Mouse (Mus musculus): ENCODE measurements around the gene Wdr26. TPM values are rescaled to one million over a fixed set of nuclear protein-coding genes. Genes with fewer than 3 reads are reported as not detected.

The Wdr26 gene
- polyA plus RNA-seq, 1 experiment from 2014 or later, result 43.5 TPM

GRCm38 (mm10) chr1:181245554-181246486 lies 34.0 kb upstream of the Wdr26 start:
- peaks cover 12% of the 10 kb centered on the region for H3K4me1 ChIP-seq (replicated peaks; ENCODE audit: control insufficient read depth, insufficient read depth, low read length)
- no peak for DNase-seq (ENCODE audit: low spot score)
- H3K4me2 ChIP-seq (ENCODE audit: low read length), result no peak overlapping the region
- H3K27ac ChIP-seq (ENCODE audit: low read depth), result peak overlapping the region; percentile 65
- no peaks in the 10 kb centered on the region for H3K36me3 ChIP-seq (ENCODE audit: control insufficient read depth, insufficient read depth, low read length)
- 0 out of 2 replicates have a peak, but pooled peaks cover 4% of the 10 kb centered on the region for H3K9me3 ChIP-seq (ENCODE audit: control insufficient read depth, low read length)
- no peak overlapping the region for H3K9ac ChIP-seq (ENCODE audit: low read length)
- ATAC-seq (replicated peaks; ENCODE audit: low FRiP score, low TSS enrichment, low read depth), result no peak
- H3K4me3 ChIP-seq (ENCODE audit: low read depth, low read length), result no peak overlapping the region
- no peaks in the 10 kb centered on the region for H3K27me3 ChIP-seq (replicated peaks; ENCODE audit: control insufficient read depth, insufficient read depth, low read length)
- 67% methylated on average over 11 of the region's 11 CpGs for WGBS

GRCm38 (mm10) chr1:181245067-181245466 lies 33.3 kb upstream of the Wdr26 start:
- 92% methylated on average over 2 of the region's 2 CpGs for WGBS

GRCm38 (mm10) chr1:181241185-181241584 lies 29.4 kb upstream of the Wdr26 start:
- H3K27ac ChIP-seq (ENCODE audit: low read depth), result no peak overlapping the region
- H3K4me3 ChIP-seq (ENCODE audit: low read depth, low read length), result no peak overlapping the region
- H3K36me3 ChIP-seq (ENCODE audit: control insufficient read depth, insufficient read depth, low read length), result no peaks in the 10 kb centered on the region
- ATAC-seq (replicated peaks; ENCODE audit: low FRiP score, low TSS enrichment, low read depth) (0 out of 2 replicates have a peak, but pooled peaks have one; percentile 17), DNase-seq (ENCODE audit: low spot score) (no peak)
- H3K9me3 ChIP-seq (ENCODE audit: control insufficient read depth, low read length), result no peaks in the 10 kb centered on the region
- no peak overlapping the region for H3K9ac ChIP-seq (ENCODE audit: low read length)
- no peak overlapping the region for H3K4me2 ChIP-seq (ENCODE audit: low read length)
- H3K27me3 ChIP-seq (replicated peaks; ENCODE audit: control insufficient read depth, insufficient read depth, low read length), result no peaks in the 10 kb centered on the region
- peaks cover 4% of the 10 kb centered on the region; the same call in 1 of the 2 replicates for H3K4me1 ChIP-seq (replicated peaks; ENCODE audit: control insufficient read depth, insufficient read depth, low read length)
- WGBS, result 98% methylated on average over 3 of the region's 3 CpGs

More at GRCm38 (mm10) chr1:181245067-181245466, 33.3 kb upstream of the Wdr26 start:
- Histone ChIP-seq H3K4me1 (replicated peaks; ENCODE audit: control insufficient read depth, insufficient read depth, low read length) (peaks cover 12% of the 10 kb centered on the region), H3K9ac (ENCODE audit: low read length) (no peak overlapping the region), H3K9me3 (ENCODE audit: control insufficient read depth, low read length) (no peaks in the 10 kb centered on the region), H3K27ac (ENCODE audit: low read depth) (no peak overlapping the region), H3K27me3 (replicated peaks; ENCODE audit: control insufficient read depth, insufficient read depth, low read length) (no peaks in the 10 kb centered on the region), H3K36me3 (ENCODE audit: control insufficient read depth, insufficient read depth, low read length) (no peaks in the 10 kb centered on the region), H3K4me2 (ENCODE audit: low read length) (no peak overlapping the region), H3K4me3 (ENCODE audit: low read depth, low read length) (no peak overlapping the region)
- DNase-seq (ENCODE audit: low spot score), result no peak
- ATAC-seq (replicated peaks; ENCODE audit: low FRiP score, low TSS enrichment, low read depth), result no peak

- WGBS, result 59% methylated on average over 5 of the region's 5 CpGs
- Histone ChIP-seq H3K4me2 (ENCODE audit: low read length) (no peak overlapping the region), H3K27me3 (replicated peaks; ENCODE audit: control insufficient read depth, insufficient read depth, low read length) (no peaks in the 10 kb centered on the region), H3K9me3 (ENCODE audit: control insufficient read depth, low read length) (no peaks in the 10 kb centered on the region), H3K9ac (ENCODE audit: low read length) (no peak overlapping the region), H3K36me3 (ENCODE audit: control insufficient read depth, insufficient read depth, low read length) (no peaks in the 10 kb centered on the region), H3K4me1 (replicated peaks; ENCODE audit: control insufficient read depth, insufficient read depth, low read length) (peaks cover 11% of the 10 kb centered on the region), H3K4me3 (ENCODE audit: low read depth, low read length) (no peak overlapping the region), H3K27ac (ENCODE audit: low read depth) (0 out of 2 replicates have a peak overlapping the region, but pooled peaks have one; percentile 19)
- no peak for DNase-seq (ENCODE audit: low spot score)
- ATAC-seq (replicated peaks; ENCODE audit: low FRiP score, low TSS enrichment, low read depth), result no peak
Measured at GRCm38 (mm10) chr1:181237332-181237731, 25.5 kb upstream of the Wdr26 start.

- WGBS, result 18% methylated on average over 8 of the region's 8 CpGs
- Histone ChIP-seq H3K9me3 (ENCODE audit: control insufficient read depth, low read length) (no peaks in the 10 kb centered on the region), H3K27me3 (replicated peaks; ENCODE audit: control insufficient read depth, insufficient read depth, low read length) (no peaks in the 10 kb centered on the region), H3K4me1 (replicated peaks; ENCODE audit: control insufficient read depth, insufficient read depth, low read length) (peaks cover 17% of the 10 kb centered on the region), H3K36me3 (ENCODE audit: control insufficient read depth, insufficient read depth, low read length) (no peaks in the 10 kb centered on the region), H3K9ac (ENCODE audit: low read length) (0 out of 2 replicates have a peak overlapping the region, but pooled peaks have one; percentile 1), H3K27ac (ENCODE audit: low read depth) (peak overlapping the region; percentile 44; the same call in 1 of the 2 replicates), H3K4me2 (ENCODE audit: low read length) (peak overlapping the region; percentile 39), H3K4me3 (ENCODE audit: low read depth, low read length) (peak overlapping the region; percentile 15)
- DNase-seq (ENCODE audit: low spot score), result no peak
- peak; percentile 59 for ATAC-seq (replicated peaks; ENCODE audit: low FRiP score, low TSS enrichment, low read depth)
Measured at GRCm38 (mm10) chr1:181234326-181235035, 22.7 kb upstream of the Wdr26 start.

- Histone ChIP-seq H3K27me3 (replicated peaks; ENCODE audit: control insufficient read depth, insufficient read depth, low read length) (no peaks in the 10 kb centered on the region), H3K36me3 (ENCODE audit: control insufficient read depth, insufficient read depth, low read length) (no peaks in the 10 kb centered on the region), H3K27ac (ENCODE audit: low read depth) (no peak overlapping the region), H3K4me2 (ENCODE audit: low read length) (peak overlapping the region; percentile 39), H3K4me1 (replicated peaks; ENCODE audit: control insufficient read depth, insufficient read depth, low read length) (peaks cover 17% of the 10 kb centered on the region), H3K9ac (ENCODE audit: low read length) (no peak overlapping the region), H3K9me3 (ENCODE audit: control insufficient read depth, low read length) (no peaks in the 10 kb centered on the region), H3K4me3 (ENCODE audit: low read depth, low read length) (0 out of 2 replicates have a peak overlapping the region, but pooled peaks have one; percentile 15)
- ATAC-seq (replicated peaks; ENCODE audit: low FRiP score, low TSS enrichment, low read depth) (no peak), DNase-seq (ENCODE audit: low spot score) (no peak)
- WGBS, result 87% methylated on average over 6 of the region's 6 CpGs
Measured at GRCm38 (mm10) chr1:181233734-181234133, 21.9 kb upstream of the Wdr26 start.

- Histone ChIP-seq H3K27me3 (replicated peaks; ENCODE audit: control insufficient read depth, insufficient read depth, low read length) (no peaks in the 10 kb centered on the region), H3K4me3 (ENCODE audit: low read depth, low read length) (no peak overlapping the region), H3K4me1 (replicated peaks; ENCODE audit: control insufficient read depth, insufficient read depth, low read length) (peaks cover 20% of the 10 kb centered on the region), H3K36me3 (ENCODE audit: control insufficient read depth, insufficient read depth, low read length) (no peaks in the 10 kb centered on the region), H3K27ac (ENCODE audit: low read depth) (no peak overlapping the region), H3K9ac (ENCODE audit: low read length) (no peak overlapping the region), H3K4me2 (ENCODE audit: low read length) (no peak overlapping the region), H3K9me3 (ENCODE audit: control insufficient read depth, low read length) (no peaks in the 10 kb centered on the region)
- DNase-seq (ENCODE audit: low spot score), result peak; percentile 67
- WGBS, result 29% methylated on average over 8 of the region's 8 CpGs
- ATAC-seq (replicated peaks; ENCODE audit: low FRiP score, low TSS enrichment, low read depth), result no peak
Measured at GRCm38 (mm10) chr1:181232307-181233027, 20.7 kb upstream of the Wdr26 start.

- Histone ChIP-seq H3K4me3 (ENCODE audit: low read depth, low read length) (no peak overlapping the region), H3K27ac (ENCODE audit: low read depth) (no peak overlapping the region), H3K9ac (ENCODE audit: low read length) (no peak overlapping the region), H3K4me1 (replicated peaks; ENCODE audit: control insufficient read depth, insufficient read depth, low read length) (peaks cover 20% of the 10 kb centered on the region), H3K9me3 (ENCODE audit: control insufficient read depth, low read length) (no peaks in the 10 kb centered on the region), H3K4me2 (ENCODE audit: low read length) (no peak overlapping the region), H3K27me3 (replicated peaks; ENCODE audit: control insufficient read depth, insufficient read depth, low read length) (no peaks in the 10 kb centered on the region), H3K36me3 (ENCODE audit: control insufficient read depth, insufficient read depth, low read length) (no peaks in the 10 kb centered on the region)
- DNase-seq (ENCODE audit: low spot score), result no peak
- no peak for ATAC-seq (replicated peaks; ENCODE audit: low FRiP score, low TSS enrichment, low read depth)
- WGBS, result 78% methylated on average over 9 of the region's 9 CpGs
Measured at GRCm38 (mm10) chr1:181231821-181232220, 20.0 kb upstream of the Wdr26 start.

All from intestine, embryonic 14.5 days (tissue).